Mouse (Mus musculus) embryonic facial prominence, embryonic 10.5 days (tissue): ENCODE measurements around the gene Cacna2d2. TPM values are rescaled to one million over a fixed set of nuclear protein-coding genes. Genes with fewer than 3 reads are reported as not detected.

Source experiments
- DNase-seq: peaks from one replicate; pipeline ENCODE4 v3.0.0-alpha.2; 2017; ENCODE audit warnings: low spot score
- H3K27ac ChIP-seq: fragments of 300-500 bp; sonication (generic); replicated peaks from 2 replicates; pipeline ENCODE4 v1.5.1; 2016; ENCODE audit warnings: mild to moderate bottlenecking
- H3K27me3 ChIP-seq: fragments of 300-500 bp; sonication (generic); replicated peaks from 2 replicates; pipeline ENCODE4 v1.6.1; 2016; ENCODE audit warnings: low read depth, mild to moderate bottlenecking; ENCODE audit not compliant: poor library complexity, severe bottlenecking
- H3K36me3 ChIP-seq: fragments of 300-500 bp; sonication (generic); replicated peaks from 2 replicates; pipeline ENCODE4 v1.6.1; 2016; ENCODE audit warnings: mild to moderate bottlenecking, moderate library complexity
- H3K4me1 ChIP-seq: fragments of 300-500 bp; sonication (generic); 2 replicates; pipeline ENCODE4 v1.6.1; 2016
- H3K4me3 ChIP-seq: fragments of 300-500 bp; sonication (generic); 2 replicates; pipeline ENCODE4 v1.5.1; 2016; ENCODE audit warnings: mild to moderate bottlenecking, moderate library complexity
- H3K9me3 ChIP-seq: fragments of 300-500 bp; sonication (generic); 2 replicates; pipeline ENCODE4 v1.6.1; 2016; ENCODE audit warnings: mild to moderate bottlenecking
- WGBS: fragments of 180-500 bp; shearing (Covaris S2); methylation state at CpG from one replicate; pipeline ENCODE4 v1.1.7; 2016; 5-methylcytosine and 5-hydroxymethylcytosine counted together
- polyA plus RNA-seq: library from polyadenylated mRNA; unstranded; fragments of >200 nt; fragmentation: Nextera tagmentation; extraction: Ambion mirVana; gene quantifications from 2 replicates; pipeline ENCODE4 v1.2.1, GENCODE M21; 2016

Gene Cacna2d2
- polyA plus RNA-seq, 1 experiment from 2014 or later: 0.50 TPM

DNA sequence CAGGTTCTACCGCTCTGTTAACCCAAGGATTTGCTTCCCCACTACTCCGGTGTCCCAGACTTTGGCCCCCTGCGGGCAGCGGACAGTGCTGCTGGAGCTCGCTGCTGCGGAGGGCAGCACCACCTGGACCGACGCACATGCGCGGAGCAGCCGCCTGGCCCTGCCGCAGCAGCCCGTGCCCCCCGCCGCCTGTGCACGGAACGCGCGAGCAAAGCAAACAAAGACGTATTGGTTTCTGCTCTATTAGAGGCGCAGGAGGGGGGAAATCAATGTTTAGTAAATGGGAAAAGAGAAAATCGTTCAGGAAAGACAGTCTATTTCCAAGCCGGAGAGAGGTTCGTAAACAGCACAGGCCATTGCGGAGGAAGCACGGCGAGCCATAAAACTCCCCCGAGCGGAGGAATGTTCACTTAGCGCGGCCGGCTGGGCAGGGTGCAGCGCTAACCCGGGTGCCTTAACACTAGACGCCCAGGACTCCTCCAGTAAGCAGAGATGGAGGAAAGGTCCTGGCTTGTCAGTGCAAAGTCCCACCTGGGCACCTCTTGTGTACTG is 21.4 kb upstream of the Cacna2d2 start:
- no peaks in the 10 kb centered on the region for H3K9me3 ChIP-seq
- peaks cover 100% of the 10 kb centered on the region for H3K27me3 ChIP-seq
- H3K36me3 ChIP-seq: no peaks in the 10 kb centered on the region
- under 1% methylated on average over 35 of the region's 35 CpGs for WGBS
- peak overlapping the region; percentile 24; the same call in 1 of the 2 replicates for H3K27ac ChIP-seq
- H3K4me1 ChIP-seq: peaks cover 24% of the 10 kb centered on the region
- peak overlapping the region; percentile 61 for H3K4me3 ChIP-seq
- peak; percentile 74 for DNase-seq

DNA sequence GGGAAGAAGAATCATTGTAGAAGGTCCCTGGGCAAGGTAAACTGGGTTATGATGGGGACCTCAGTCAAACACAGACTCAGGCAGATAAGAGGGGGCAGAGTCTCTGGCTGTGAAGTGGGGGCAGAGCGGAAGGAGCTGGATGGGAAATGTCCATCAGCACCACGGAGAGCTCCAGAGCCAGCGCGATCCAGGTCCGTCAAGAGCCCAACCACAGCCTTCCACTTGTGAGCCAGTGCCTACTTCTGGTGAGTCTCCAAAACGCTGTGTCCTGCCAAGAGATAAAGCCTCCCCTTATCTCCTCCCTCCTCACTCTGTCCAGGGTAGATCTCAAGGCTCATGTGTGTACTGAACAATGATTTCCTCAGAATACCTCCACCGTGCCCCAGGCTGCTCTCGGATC is 17.7 kb upstream of the Cacna2d2 start:
- Histone ChIP-seq H3K9me3 (no peaks in the 10 kb centered on the region), H3K4me3 (no peak overlapping the region), H3K36me3 (no peaks in the 10 kb centered on the region), H3K27me3 (peaks cover 95% of the 10 kb centered on the region), H3K4me1 (peaks cover 17% of the 10 kb centered on the region), H3K27ac (no peak overlapping the region)
- WGBS: 8% methylated on average over 8 of the region's 8 CpGs
- DNase-seq: peak; percentile 74

- Histone ChIP-seq H3K9me3 (no peaks in the 10 kb centered on the region), H3K36me3 (no peaks in the 10 kb centered on the region), H3K27me3 (peaks cover 84% of the 10 kb centered on the region), H3K4me3 (no peak overlapping the region), H3K27ac (no peak overlapping the region), H3K4me1 (peaks cover 11% of the 10 kb centered on the region)
- WGBS: 33% methylated on average over 3 of the region's 3 CpGs
- no peak for DNase-seq
Measured at GRCm38 (mm10) chr9:107384396-107384795, 15.0 kb upstream of the Cacna2d2 start.

DNA sequence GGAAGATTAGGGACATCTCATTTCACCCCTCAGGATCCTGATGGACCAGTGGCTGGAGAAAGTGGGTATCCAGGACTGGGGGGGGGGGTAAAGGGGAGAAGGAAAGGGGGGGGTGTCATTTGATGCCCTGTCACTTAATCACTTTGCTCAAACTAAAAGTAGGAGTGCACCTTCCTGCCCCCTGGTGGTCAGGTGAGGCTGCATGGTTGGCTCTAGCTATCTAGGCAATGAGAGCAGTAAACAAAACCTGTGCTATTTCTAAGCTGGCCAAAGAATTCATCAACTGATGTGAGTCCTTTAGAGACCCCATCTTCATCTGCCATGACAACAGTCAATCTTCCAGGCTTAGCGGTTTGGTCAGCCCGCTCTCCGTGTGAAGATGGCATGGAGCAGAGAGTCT is 12.7 kb upstream of the Cacna2d2 start:
- Histone ChIP-seq H3K4me1 (peaks cover 18% of the 10 kb centered on the region), H3K9me3 (no peaks in the 10 kb centered on the region), H3K4me3 (no peak overlapping the region), H3K27me3 (peaks cover 60% of the 10 kb centered on the region), H3K27ac (no peak overlapping the region), H3K36me3 (no peaks in the 10 kb centered on the region)
- DNase-seq: peak; percentile 39
- WGBS: 55% methylated on average over 3 of the region's 3 CpGs

DNA sequence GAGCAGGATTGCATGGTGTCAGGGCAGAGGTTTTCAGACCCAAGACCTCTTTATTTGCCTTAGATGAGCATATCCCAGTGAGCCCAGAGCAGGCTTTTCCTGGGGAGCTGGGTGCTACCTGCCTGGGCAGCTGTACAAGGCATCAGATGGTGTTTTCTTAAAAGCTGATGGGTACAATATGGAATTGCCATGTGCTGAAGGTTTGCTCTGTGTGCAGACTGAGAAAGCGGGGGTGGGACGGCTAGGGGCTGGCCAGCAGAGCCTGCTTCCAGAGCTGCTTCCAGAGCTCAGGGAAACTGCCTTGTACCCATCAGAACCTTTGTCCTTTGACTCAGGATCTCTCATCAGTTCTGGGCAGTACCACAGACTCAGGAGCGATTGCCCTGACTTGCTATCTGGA is 11.7 kb upstream of the Cacna2d2 start:
- WGBS: 86% methylated on average over 3 of the region's 3 CpGs
- H3K9me3 ChIP-seq: no peaks in the 10 kb centered on the region
- H3K4me1 ChIP-seq: peaks cover 18% of the 10 kb centered on the region
- no peak for DNase-seq
- H3K4me3 ChIP-seq: no peak overlapping the region
- H3K27me3 ChIP-seq: peaks cover 52% of the 10 kb centered on the region
- no peak overlapping the region for H3K27ac ChIP-seq
- H3K36me3 ChIP-seq: no peaks in the 10 kb centered on the region

GRCm38 (mm10) chr9:107388263-107388662 is 11.1 kb upstream of the Cacna2d2 start:
- H3K27me3 ChIP-seq: peaks cover 52% of the 10 kb centered on the region
- no peak overlapping the region for H3K27ac ChIP-seq
- WGBS: 67% methylated on average over 2 of the region's 2 CpGs

DNA sequence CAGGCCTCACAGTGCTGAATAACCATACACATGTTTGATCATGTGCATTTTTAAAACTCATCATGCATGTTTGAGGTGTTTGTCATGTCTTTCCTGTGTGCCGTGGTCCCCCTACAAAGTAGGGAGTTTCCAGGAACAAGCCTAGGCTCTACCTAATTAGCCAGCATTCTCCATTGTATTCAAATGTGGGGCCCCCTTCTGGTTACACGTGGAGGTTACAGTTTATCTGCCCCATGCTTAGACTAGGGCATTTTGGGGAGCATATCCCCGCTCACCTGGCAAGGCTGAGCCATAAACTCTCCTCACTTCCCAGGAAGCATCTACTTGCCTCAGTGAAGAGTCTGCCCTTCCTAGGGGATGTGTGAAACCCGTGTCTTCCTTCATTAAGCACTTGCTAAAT is 3.0 kb upstream of the Cacna2d2 start:
- no peak overlapping the region for H3K27ac ChIP-seq
- peaks cover 26% of the 10 kb centered on the region for H3K4me1 ChIP-seq
- peaks cover 75% of the 10 kb centered on the region for H3K27me3 ChIP-seq
- H3K9me3 ChIP-seq: no peaks in the 10 kb centered on the region
- no peaks in the 10 kb centered on the region for H3K36me3 ChIP-seq
- WGBS: 35% methylated on average over 4 of the region's 4 CpGs
- H3K4me3 ChIP-seq: no peak overlapping the region
- no peak for DNase-seq

More at GRCm38 (mm10) chr9:107388263-107388662, 11.1 kb upstream of the Cacna2d2 start:
- Histone ChIP-seq H3K4me3 (no peak overlapping the region), H3K4me1 (peaks cover 18% of the 10 kb centered on the region), H3K36me3 (no peaks in the 10 kb centered on the region), H3K9me3 (no peaks in the 10 kb centered on the region)
- DNase-seq: no peak

DNA sequence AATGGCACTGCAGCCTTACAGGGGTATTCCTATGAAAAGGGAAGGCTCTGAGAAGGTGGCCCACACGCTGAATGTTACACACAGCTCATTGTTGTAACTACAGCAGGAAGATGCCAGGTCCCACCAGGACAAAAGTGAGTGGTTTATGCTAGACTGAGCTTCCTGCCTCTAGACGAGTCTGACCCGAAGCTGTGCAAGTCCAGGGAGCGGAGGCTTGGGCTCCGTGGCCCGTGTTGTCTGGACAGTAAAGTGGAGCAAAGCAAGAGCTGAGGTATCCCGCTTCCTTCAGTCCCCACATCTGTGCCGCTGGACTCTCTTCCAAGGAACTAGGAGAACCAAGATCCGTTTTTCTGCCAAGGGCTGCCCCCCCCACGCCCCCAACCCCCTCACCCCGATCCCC is 444 bp upstream of the Cacna2d2 start:
- Histone ChIP-seq H3K27me3 (peaks cover 90% of the 10 kb centered on the region), H3K4me1 (peaks cover 33% of the 10 kb centered on the region), H3K4me3 (peak overlapping the region; percentile 88), H3K36me3 (no peaks in the 10 kb centered on the region), H3K9me3 (no peaks in the 10 kb centered on the region), H3K27ac (no peak overlapping the region)
- WGBS: 23% methylated on average over 11 of the region's 11 CpGs
- DNase-seq: peak; percentile 18

- Histone ChIP-seq H3K9me3 (no peaks in the 10 kb centered on the region), H3K27ac (peak overlapping the region; percentile 78), H3K4me3 (peak overlapping the region; percentile 88), H3K4me1 (peaks cover 28% of the 10 kb centered on the region), H3K27me3 (peaks cover 98% of the 10 kb centered on the region), H3K36me3 (no peaks in the 10 kb centered on the region)
- under 1% methylated on average over 45 of the region's 45 CpGs for WGBS
- peak; percentile 66 for DNase-seq
Measured at GRCm38 (mm10) chr9:107400060-107400511, 674 bp downstream of the Cacna2d2 start.

DNA sequence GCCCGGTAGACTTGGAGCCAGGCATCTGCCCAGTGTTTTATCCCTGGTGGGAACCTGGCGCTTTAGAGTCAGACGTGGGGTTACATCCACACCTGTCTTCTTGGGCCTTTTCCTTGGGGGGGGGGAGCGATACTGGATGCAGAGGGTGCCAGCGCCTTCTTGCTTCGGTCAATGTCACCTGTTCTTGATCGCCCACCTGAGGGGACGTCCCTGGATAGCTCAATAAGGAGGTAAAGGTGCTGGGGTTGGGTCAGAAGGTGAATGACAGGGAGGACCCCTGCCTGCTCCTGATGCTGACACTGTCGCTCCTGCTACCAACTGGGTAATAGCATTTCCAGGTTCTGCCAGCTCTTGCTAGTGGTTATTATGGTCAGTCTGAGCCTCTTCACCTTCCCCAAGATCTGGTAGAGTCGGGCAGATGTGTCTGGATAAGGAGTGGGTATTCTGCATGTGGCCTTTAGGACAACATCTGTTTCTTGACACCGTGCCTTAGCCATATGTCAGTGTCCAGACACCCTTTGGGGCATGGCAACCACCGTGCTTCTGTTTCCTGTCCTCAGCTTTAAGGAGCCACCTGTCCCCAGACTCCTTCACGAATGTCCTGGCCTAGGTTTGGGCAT is 1.4 kb downstream of the Cacna2d2 start:
- peak overlapping the region; percentile 88 for H3K4me3 ChIP-seq
- H3K27me3 ChIP-seq: peaks cover 96% of the 10 kb centered on the region
- H3K36me3 ChIP-seq: no peaks in the 10 kb centered on the region
- H3K4me1 ChIP-seq: peaks cover 28% of the 10 kb centered on the region
- H3K9me3 ChIP-seq: no peaks in the 10 kb centered on the region
- DNase-seq: no peak
- no peak overlapping the region for H3K27ac ChIP-seq
- WGBS: 18% methylated on average over 13 of the region's 13 CpGs

GRCm38 (mm10) chr9:107403116-107403515 is 3.7 kb downstream of the Cacna2d2 start:
- DNase-seq: no peak
- Histone ChIP-seq H3K36me3 (no peaks in the 10 kb centered on the region), H3K27me3 (peaks cover 89% of the 10 kb centered on the region), H3K9me3 (no peaks in the 10 kb centered on the region), H3K4me3 (no peak overlapping the region), H3K27ac (no peak overlapping the region), H3K4me1 (peaks cover 28% of the 10 kb centered on the region)
- 65% methylated on average over 7 of the region's 7 CpGs for WGBS

GRCm38 (mm10) chr9:107409449-107409848 is 10.0 kb downstream of the Cacna2d2 start:
- DNase-seq: no peak
- H3K4me3 ChIP-seq: no peak overlapping the region

GRCm38 (mm10) chr9:107417106-107417505 is 17.7 kb downstream of the Cacna2d2 start:
- Histone ChIP-seq H3K9me3 (no peaks in the 10 kb centered on the region), H3K4me1 (peaks cover 7% of the 10 kb centered on the region; the same call in 1 of the 2 replicates), H3K36me3 (no peaks in the 10 kb centered on the region), H3K27ac (no peak overlapping the region), H3K27me3 (peaks cover 14% of the 10 kb centered on the region; the same call in 1 of the 2 replicates), H3K4me3 (no peak overlapping the region)
- 65% methylated on average over 6 of the region's 6 CpGs for WGBS
- no peak for DNase-seq

More at GRCm38 (mm10) chr9:107409449-107409848, 10.0 kb downstream of the Cacna2d2 start:
- Histone ChIP-seq H3K27ac (no peak overlapping the region), H3K4me1 (no peaks in the 10 kb centered on the region), H3K27me3 (peaks cover 33% of the 10 kb centered on the region), H3K36me3 (no peaks in the 10 kb centered on the region), H3K9me3 (no peaks in the 10 kb centered on the region)
- WGBS: 82% methylated on average over 4 of the region's 4 CpGs
